Mouse (Mus musculus) frontal cortex, postnatal 25 days (tissue): ENCODE results near the gene Tsga10.
A peak's percentile ranks its signal among the peaks of the same experiment; 100 is the strongest.
"Not testable (repeated sequence)": the region's sequence is repeated elsewhere in the genome, so short reads cannot be mapped to it uniquely, and the experiment has no call there.

Experiments used
- DNase-seq, 2 experiments: peaks; one replicate each; pipeline ENCODE4 v3.0.0; 2022; ENCODE audit warnings: low spot score in 2 of 2

Gene Tsga10

GRCm38 (mm10) chr1:37719761-37720640, 146.2 kb downstream of the Tsga10 start, which contains the start of gene 2010300C02Rik:
2010300C02Rik (minus strand) TSS chr1:37720085.
- peak in 1 of 2 experiments; percentile 65 for DNase-seq

GRCm38 (mm10) chr1:37719030-37719723, 147.1 kb downstream of the Tsga10 start:
- DNase-seq = no peak

- DNase-seq = no peak
Observed at GRCm38 (mm10) chr1:37718516-37718915, 147.7 kb downstream of the Tsga10 start.

DNA sequence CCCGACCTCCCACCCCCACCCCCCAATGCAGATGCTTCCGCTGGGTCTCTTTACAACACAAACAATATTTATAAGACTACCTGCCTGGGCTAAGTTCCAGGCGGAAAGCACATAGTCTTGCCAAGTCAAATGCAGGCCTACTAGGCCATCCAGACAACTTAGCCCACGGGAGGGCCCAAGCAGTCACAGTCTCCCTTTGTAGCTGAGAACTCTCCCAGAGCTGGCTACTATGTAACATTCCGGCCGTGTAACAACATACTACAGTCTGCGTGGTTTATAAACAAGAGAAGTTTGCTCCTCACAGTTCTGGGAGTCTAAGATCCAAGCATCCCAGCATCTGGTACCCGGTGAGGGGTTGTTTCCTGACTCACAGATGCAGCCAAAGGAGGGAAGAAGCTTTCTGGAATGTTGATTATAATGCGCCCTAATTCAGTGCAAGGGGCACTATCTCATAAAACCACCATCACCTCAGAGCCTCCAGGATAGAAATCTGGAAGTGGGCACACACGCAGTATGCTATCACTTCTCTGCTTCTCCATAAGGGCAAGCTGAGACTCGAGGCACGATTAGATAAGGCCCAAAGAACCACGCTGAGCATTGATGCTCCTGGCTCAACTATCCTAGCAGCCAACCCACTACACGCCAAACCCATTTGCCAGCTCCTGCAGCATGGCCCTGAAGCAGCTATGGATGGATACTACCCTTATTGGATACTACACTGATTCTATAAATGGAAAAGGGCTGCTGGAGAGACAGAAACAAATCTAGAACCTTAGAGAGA, 148.6 kb downstream of the Tsga10 start:
- no peak for DNase-seq

DNA sequence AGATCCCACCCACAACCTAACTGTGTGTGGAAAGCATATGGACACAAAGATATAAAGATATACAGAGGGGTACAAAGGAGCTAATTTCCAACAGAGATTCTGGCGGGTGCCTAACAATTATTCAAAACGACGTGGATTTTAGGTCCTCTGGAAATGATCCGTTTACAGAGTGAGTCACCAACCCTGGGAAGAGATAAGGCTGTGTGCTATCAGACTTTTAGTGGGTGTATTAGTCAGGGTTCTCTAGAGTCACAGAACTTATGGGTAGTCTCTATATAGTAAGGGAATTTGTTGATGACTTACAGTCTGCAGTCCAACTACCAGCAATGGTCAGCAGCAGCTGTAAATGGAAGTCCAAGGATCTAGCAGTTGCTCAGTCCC, 153.9 kb downstream of the Tsga10 start:
- not testable (repeated sequence) for DNase-seq

GRCm38 (mm10) chr1:37711596-37712356, 154.5 kb downstream of the Tsga10 start:
- no peak for DNase-seq

DNA sequence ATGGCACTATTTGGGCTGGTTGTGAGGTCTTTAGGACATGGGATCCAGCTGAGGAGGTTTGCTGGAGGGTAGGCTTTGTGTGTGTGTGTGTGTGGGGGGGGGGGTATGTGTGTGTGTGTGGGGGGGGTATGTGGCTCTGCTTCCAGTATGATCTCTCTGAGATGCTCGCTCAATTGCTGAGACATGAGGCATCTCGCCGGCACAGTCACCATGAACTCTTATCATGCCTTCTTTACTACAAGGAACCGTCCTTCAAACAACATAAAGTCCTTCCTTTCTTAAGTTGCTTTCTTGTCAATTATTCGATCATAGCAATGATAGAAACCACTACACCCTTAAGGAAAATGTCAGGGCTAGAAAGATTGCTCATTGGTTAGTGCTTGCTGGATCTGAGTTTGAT, 155.1 kb downstream of the Tsga10 start:
- DNase-seq = no peak

DNA sequence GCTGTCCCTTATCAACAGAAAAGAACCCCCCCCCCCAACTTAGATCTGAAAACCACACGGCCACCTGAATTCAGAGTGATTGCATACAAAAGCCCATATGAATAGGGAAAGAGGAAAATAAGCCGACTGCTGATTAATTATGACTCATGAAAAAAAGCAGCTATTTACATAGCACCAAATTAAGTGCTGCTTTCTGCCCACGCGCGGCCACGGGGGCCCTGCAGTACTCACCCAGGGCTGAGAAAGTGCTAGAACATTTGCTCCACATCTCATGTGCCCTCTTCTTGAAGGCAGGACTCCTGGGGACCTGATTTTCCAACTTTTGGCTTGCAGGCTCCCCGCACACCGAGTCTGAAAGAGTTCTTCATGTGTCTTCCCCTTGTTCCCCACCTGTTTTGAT, 156.5 kb downstream of the Tsga10 start:
- no peak for DNase-seq

DNA sequence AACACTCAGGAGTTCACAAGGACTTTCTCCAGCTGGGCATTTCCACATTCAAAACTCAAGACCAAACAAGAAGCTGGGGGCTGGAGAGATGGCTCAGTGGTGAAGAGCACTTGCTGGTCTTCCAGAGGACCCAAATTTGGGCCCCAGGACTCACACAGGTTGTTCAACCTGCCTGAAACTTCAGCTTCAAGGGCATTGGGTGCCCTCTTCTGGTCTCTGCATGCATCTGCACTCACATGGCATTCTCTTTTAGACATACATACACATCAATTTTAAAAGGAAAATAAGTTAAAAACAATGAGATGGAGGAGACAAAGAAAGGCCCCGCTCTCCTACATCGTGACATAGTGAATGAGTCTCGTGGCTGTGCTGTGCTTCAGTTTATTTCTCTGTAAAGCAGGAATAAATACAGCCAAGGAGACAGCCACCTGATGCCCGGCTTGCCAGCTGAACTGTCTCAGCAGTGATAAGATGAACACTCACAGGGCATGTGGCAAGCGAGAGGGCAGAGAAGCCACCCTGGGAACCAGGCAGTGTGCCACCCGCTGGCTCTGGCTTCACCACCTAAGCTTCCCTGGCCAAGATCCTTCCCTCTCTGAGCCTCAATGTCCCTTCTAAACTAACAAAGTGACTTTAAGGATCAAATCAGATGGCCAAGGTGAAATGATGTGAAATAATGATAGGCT, 157.8 kb downstream of the Tsga10 start:
- DNase-seq = no peak
